Mouse (Mus musculus) intestine, embryonic 14.5 days (tissue): Measurements from ENCODE around the gene Gm45717. TPM values are rescaled to one million over a fixed set of nuclear protein-coding genes. Genes with fewer than 3 reads are reported as not detected.

Experiments used
- ATAC-seq: fragments of 200-750 bp; cut with Nextera tagmentation; replicated peaks from 2 replicates; pipeline ENCODE4 v1.8.0; 2017; ENCODE audit warnings: low read depth, moderate number of reproducible peaks, moderate TSS enrichment, moderate library complexity; ENCODE audit not compliant: low FRiP score, low TSS enrichment
- DNase-seq: peaks from one replicate; pipeline ENCODE4 v3.0.0-alpha.2; 2018; ENCODE audit warnings: low spot score
- H3K27ac ChIP-seq: fragments of 300-500 bp; sonication (generic); 2 replicates; pipeline ENCODE4 v1.5.1; 2014; ENCODE audit warnings: low read depth, mild to moderate bottlenecking, control low read depth
- H3K27me3 ChIP-seq: fragments of 300-500 bp; sonication (generic); replicated peaks from 2 replicates; pipeline ENCODE4 v1.6.1; 2014; ENCODE audit warnings: low read length, control low read depth; ENCODE audit not compliant: control insufficient read depth, insufficient read depth
- H3K36me3 ChIP-seq: fragments of 300-500 bp; sonication (generic); 2 replicates; pipeline ENCODE4 v1.6.1; 2014; ENCODE audit warnings: low read length, control low read depth; ENCODE audit not compliant: control insufficient read depth, insufficient read depth
- H3K4me1 ChIP-seq: fragments of 300-500 bp; sonication (generic); replicated peaks from 2 replicates; pipeline ENCODE4 v1.6.1; 2014; ENCODE audit warnings: low read length, control low read depth, mixed read lengths; ENCODE audit not compliant: control insufficient read depth, insufficient read depth
- H3K4me2 ChIP-seq: fragments of 300-500 bp; sonication (generic); 2 replicates; pipeline ENCODE4 v1.6.1; 2014; ENCODE audit warnings: low read length
- H3K4me3 ChIP-seq: fragments of 300-500 bp; sonication (generic); 2 replicates; pipeline ENCODE4 v1.5.1; 2014; ENCODE audit warnings: low read depth, low read length, control low read depth, mixed read lengths
- H3K9ac ChIP-seq: fragments of 300-500 bp; sonication (generic); 2 replicates; pipeline ENCODE4 v1.6.1; 2014; ENCODE audit warnings: mild to moderate bottlenecking, low read length
- H3K9me3 ChIP-seq: fragments of 300-500 bp; sonication (generic); 2 replicates; pipeline ENCODE4 v1.6.1; 2016; ENCODE audit warnings: low read length, control low read depth; ENCODE audit not compliant: control insufficient read depth
- WGBS: fragments of 180-500 bp; shearing (Covaris S2); extraction: QIAGEN DNeasy Blood & Tissue Kit; methylation state at CpG from one replicate; pipeline ENCODE4 v1.1.7; 2014; 5-methylcytosine and 5-hydroxymethylcytosine counted together
- polyA plus RNA-seq: library from polyadenylated mRNA; unstranded; fragments of >200 nt; fragmentation: Nextera tagmentation; extraction: Ambion mirVana; gene quantifications from 2 replicates; pipeline ENCODE4 v1.2.1, GENCODE M21; 2014

Gene Gm45717
- polyA plus RNA-seq, 1 experiment from 2014 or later, result 0.81 TPM

- H3K4me2 ChIP-seq, result peak overlapping the region; percentile 59
- WGBS, result 24% methylated on average over 30 of the region's 30 CpGs
- H3K9me3 ChIP-seq, result no peaks in the 10 kb centered on the region
- no peak overlapping the region for H3K27ac ChIP-seq
- H3K4me3 ChIP-seq, result peak overlapping the region; percentile 31
- peaks cover 3% of the 10 kb centered on the region for H3K4me1 ChIP-seq
- ATAC-seq (peak; percentile 31; the same call in 1 of the 2 replicates), DNase-seq (no peak)
- H3K9ac ChIP-seq, result peak overlapping the region; percentile 3; the same call in 1 of the 2 replicates
- peaks cover 51% of the 10 kb centered on the region for H3K27me3 ChIP-seq
- no peaks in the 10 kb centered on the region for H3K36me3 ChIP-seq
These were observed 32.5 kb downstream of the Gm45717 start for GRCm38 (mm10) chr7:140923070-140923775.

- WGBS, result 1% methylated on average over 49 of the region's 49 CpGs
- peak overlapping the region; percentile 3; the same call in 1 of the 2 replicates for H3K9ac ChIP-seq
- DNase-seq (peak; percentile 79), ATAC-seq (peak; percentile 44; the same call in 1 of the 2 replicates)
- H3K4me2 ChIP-seq, result peak overlapping the region; percentile 59
- peaks cover 3% of the 10 kb centered on the region for H3K4me1 ChIP-seq
- H3K4me3 ChIP-seq, result peak overlapping the region; percentile 31
- H3K9me3 ChIP-seq, result no peaks in the 10 kb centered on the region
- peaks cover 51% of the 10 kb centered on the region for H3K27me3 ChIP-seq
- no peaks in the 10 kb centered on the region for H3K36me3 ChIP-seq
- no peak overlapping the region for H3K27ac ChIP-seq
These were observed 33.2 kb downstream of the Gm45717 start for GRCm38 (mm10) chr7:140922398-140923069.

GRCm38 (mm10) chr7:140921225-140921975 is 34.3 kb downstream of the Gm45717 start:
- H3K9me3 ChIP-seq, result no peaks in the 10 kb centered on the region
- ATAC-seq (no peak), DNase-seq (no peak)
- 35% methylated on average over 22 of the region's 22 CpGs for WGBS
- H3K4me3 ChIP-seq, result peak overlapping the region; percentile 31; the same call in 1 of the 2 replicates
- no peak overlapping the region for H3K9ac ChIP-seq
- H3K4me2 ChIP-seq, result peak overlapping the region; percentile 59; the same call in 1 of the 2 replicates
- H3K27me3 ChIP-seq, result peaks cover 51% of the 10 kb centered on the region
- no peaks in the 10 kb centered on the region for H3K36me3 ChIP-seq
- peaks cover 3% of the 10 kb centered on the region for H3K4me1 ChIP-seq
- no peak overlapping the region for H3K27ac ChIP-seq

- Histone ChIP-seq H3K27me3 (peaks cover 51% of the 10 kb centered on the region), H3K9ac (no peak within 1 kb of the TSS), H3K4me2 (peak within 1 kb of the TSS; percentile 59; the same call in 1 of the 2 replicates), H3K27ac (no peak within 1 kb of the TSS), H3K36me3 (no peaks in the 10 kb centered on the region), H3K4me3 (no peak within 1 kb of the TSS), H3K9me3 (no peaks in the 10 kb centered on the region), H3K4me1 (peaks cover 3% of the 10 kb centered on the region)
- ATAC-seq (no peak), DNase-seq (no peak)
- 64% methylated on average over 8 of the region's 8 CpGs for WGBS
These were observed 35.2 kb downstream of the Gm45717 start, which contains the start of gene Nlrp6 for GRCm38 (mm10) chr7:140920418-140921029. Nlrp6 (plus strand) TSS chr7:140920902.

GRCm38 (mm10) chr7:140919911-140920310 is 35.8 kb downstream of the Gm45717 start:
- Histone ChIP-seq H3K27ac (no peak overlapping the region), H3K36me3 (no peaks in the 10 kb centered on the region), H3K4me1 (peaks cover 3% of the 10 kb centered on the region), H3K27me3 (peaks cover 51% of the 10 kb centered on the region), H3K9me3 (no peaks in the 10 kb centered on the region), H3K4me2 (no peak overlapping the region), H3K9ac (no peak overlapping the region), H3K4me3 (no peak overlapping the region)
- WGBS, result 69% methylated on average over 4 of the region's 4 CpGs
- ATAC-seq, result no peak
- DNase-seq, result no peak

- 76% methylated on average over 8 of the region's 8 CpGs for WGBS
- Histone ChIP-seq H3K9ac (no peak overlapping the region), H3K4me2 (no peak overlapping the region), H3K4me1 (no peaks in the 10 kb centered on the region), H3K27me3 (no peaks in the 10 kb centered on the region), H3K9me3 (no peaks in the 10 kb centered on the region), H3K36me3 (no peaks in the 10 kb centered on the region), H3K4me3 (no peak overlapping the region), H3K27ac (0 out of 2 replicates have a peak overlapping the region, but pooled peaks have one; percentile 69)
- ATAC-seq (no peak), DNase-seq (no peak)
These were observed 41.6 kb downstream of the Gm45717 start for GRCm38 (mm10) chr7:140914031-140914690.

- Histone ChIP-seq H3K4me3 (no peak overlapping the region), H3K9ac (no peak overlapping the region), H3K4me1 (no peaks in the 10 kb centered on the region), H3K4me2 (no peak overlapping the region), H3K36me3 (no peaks in the 10 kb centered on the region), H3K9me3 (no peaks in the 10 kb centered on the region), H3K27ac (peak overlapping the region; percentile 69), H3K27me3 (no peaks in the 10 kb centered on the region)
- ATAC-seq (peak; percentile 82), DNase-seq (peak; percentile 70)
- 61% methylated on average over 5 of the region's 5 CpGs for WGBS
These were observed 42.8 kb downstream of the Gm45717 start for GRCm38 (mm10) chr7:140912846-140913482.
